Mouse (Mus musculus) left cerebral cortex, adult 9 months (tissue): ENCODE measurements around the gene Gm13057.
"Not testable (repeated sequence)": the region's sequence is repeated elsewhere in the genome, so short reads cannot be mapped to it uniquely, and the experiment has no call there.

Experiments
- DNase-seq, 2 experiments: peaks; one replicate each; pipeline ENCODE4 v3.0.0; 2022; ENCODE audit warnings: low spot score in 2 of 2

Gm13057 gene

GRCm38 (mm10) chr4:143551400-143551799 is at the start of gene Gm13057, which contains the start of gene BC080695:
Gene Gm13057, plus strand, starts transcription at chr4:143551709.
Gene BC080695, plus strand, starts transcription at chr4:143551700.
- DNase-seq, result not testable (repeated sequence)

- no peak for DNase-seq
Observed at GRCm38 (mm10) chr4:143511043-143511442, 40.5 kb upstream of the Gm13057 start, which contains the start of gene Gm13043. Gene Gm13043, plus strand, starts transcription at chr4:143511343.

- DNase-seq, result not testable (repeated sequence)
Observed at GRCm38 (mm10) chr4:143535654-143536053, 15.9 kb upstream of the Gm13057 start, which contains the start of gene Gm13040. Gene Gm13040, plus strand, starts transcription at chr4:143535954.
